Mouse (Mus musculus) c-Kit-positive CD71-positive TER-119-negative erythroid progenitor cells, embryonic 14.5 days (primary cell): ENCODE data around the gene Krt86.

ENCODE experiments used
- DNase-seq: peaks from one replicate; pipeline ENCODE4 v3.0.0-alpha.2; 2013; ENCODE audit warnings: low read depth

Gene Krt86

GRCm38 (mm10) chr15:101472952-101473528, at the start of gene Krt86:
TSS of gene Krt86 (plus strand) at chr15:101473478.
- peak; percentile 16 for DNase-seq

- DNase-seq: no peak
Observed at GRCm38 (mm10) chr15:101424914-101425313, 48.4 kb upstream of the Krt86 start.

- DNase-seq: no peak
Observed at GRCm38 (mm10) chr15:101436611-101437010, 36.7 kb upstream of the Krt86 start.

GRCm38 (mm10) chr15:101438555-101438954, 34.7 kb upstream of the Krt86 start, which contains the start of gene Krt87:
TSS of gene Krt87 (minus strand) at chr15:101438804.
- DNase-seq: no peak

GRCm38 (mm10) chr15:101440837-101441236, 32.4 kb upstream of the Krt86 start:
- no peak for DNase-seq

GRCm38 (mm10) chr15:101446572-101446971, 26.7 kb upstream of the Krt86 start:
- DNase-seq: no peak

- no peak for DNase-seq
Observed at GRCm38 (mm10) chr15:101447444-101447843, 25.8 kb upstream of the Krt86 start, which contains the start of gene Krt88. TSS of gene Krt88 (plus strand) at chr15:101447744.

- peak; percentile 28 for DNase-seq
Observed at GRCm38 (mm10) chr15:101453093-101453736, 20.1 kb upstream of the Krt86 start.

GRCm38 (mm10) chr15:101454774-101455173, 18.5 kb upstream of the Krt86 start:
- no peak for DNase-seq

- no peak for DNase-seq
Observed at GRCm38 (mm10) chr15:101455292-101455691, 18.0 kb upstream of the Krt86 start.

- DNase-seq: no peak
Observed at GRCm38 (mm10) chr15:101455891-101456290, 17.4 kb upstream of the Krt86 start.

- no peak for DNase-seq
Observed at GRCm38 (mm10) chr15:101458361-101458930, 14.8 kb upstream of the Krt86 start.

GRCm38 (mm10) chr15:101459283-101459682, 14.0 kb upstream of the Krt86 start:
- no peak for DNase-seq

GRCm38 (mm10) chr15:101463651-101464050, 9.6 kb upstream of the Krt86 start, which contains the start of gene Krt81:
TSS of gene Krt81 (minus strand) at chr15:101463751.
- DNase-seq: no peak

GRCm38 (mm10) chr15:101469093-101469492, 4.2 kb upstream of the Krt86 start:
- no peak for DNase-seq

- DNase-seq: no peak
Observed at GRCm38 (mm10) chr15:101479007-101479665, 5.9 kb downstream of the Krt86 start.

GRCm38 (mm10) chr15:101479666-101480060, 6.4 kb downstream of the Krt86 start:
- DNase-seq: no peak

- DNase-seq: no peak
Observed at GRCm38 (mm10) chr15:101482056-101482455, 8.8 kb downstream of the Krt86 start.

- no peak for DNase-seq
Observed at GRCm38 (mm10) chr15:101483646-101484045, 10.4 kb downstream of the Krt86 start.

- DNase-seq: no peak
Observed at GRCm38 (mm10) chr15:101484939-101485338, 11.7 kb downstream of the Krt86 start.

GRCm38 (mm10) chr15:101485911-101486635, 12.8 kb downstream of the Krt86 start:
- DNase-seq: no peak

GRCm38 (mm10) chr15:101491431-101491830, 18.2 kb downstream of the Krt86 start, which contains the start of gene Krt83:
TSS of gene Krt83 (minus strand) at chr15:101491512.
- DNase-seq: no peak
